Mouse (Mus musculus) small intestine, adult 2 months (tissue): ENCODE measurements around the gene Pla2g4b.

Experiments used
- CTCF ChIP-seq: fragments of 200-500 bp; IDR thresholded peaks from 2 replicates; pipeline ENCODE4 v1.5.1; 2012; ENCODE audit warnings: low read depth, mild to moderate bottlenecking, control low read depth, inconsistent platforms, low read length, moderate library complexity, mixed read lengths; ENCODE audit not compliant: insufficient replicate concordance, insufficient read length; ENCODE audit errors: extremely low read depth
- POLR2A ChIP-seq: fragments of 200-500 bp; IDR thresholded peaks from 2 replicates; pipeline ENCODE4 v1.6.1; 2012; ENCODE audit warnings: low read depth, mild to moderate bottlenecking, control low read depth, inconsistent platforms, low read length, moderate library complexity

DNA sequence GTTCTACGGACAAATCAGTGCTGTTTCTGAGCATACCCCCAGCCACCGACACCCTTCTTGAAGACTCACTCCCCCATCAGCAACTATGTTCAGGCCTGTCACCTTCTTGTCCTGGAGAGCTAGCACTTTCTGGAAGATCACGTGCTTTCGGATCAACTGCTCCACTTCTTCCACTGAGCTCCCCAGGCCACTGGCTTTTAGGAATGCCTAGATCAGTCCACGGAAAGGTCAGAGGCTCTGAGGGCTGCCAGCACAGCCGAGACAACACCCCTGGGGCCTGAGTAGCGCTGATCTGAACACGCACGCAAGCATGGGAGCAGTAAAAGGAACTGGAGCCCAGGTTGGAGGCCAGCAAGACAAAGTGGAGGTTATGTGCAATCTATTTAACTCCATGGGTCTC, 27.4 kb downstream of the Pla2g4b start:
- TF ChIP-seq CTCF = no peak
- no peak for TF ChIP-seq POLR2A
